Mouse (Mus musculus): ENCODE measurements around the gene Ifit1.

- no peak for TF ChIP-seq CTCF (IDR thresholded peaks at IDR 0.05; ENCODE audit: extremely low read depth, insufficient read depth, low read length)
- no peak for TF ChIP-seq POLR2A (IDR thresholded peaks at IDR 0.05; ENCODE audit: extremely low read depth, insufficient read depth, low read length)
Measured at GRCm38 (mm10) chr19:34593456-34593855, 47.2 kb upstream of the Ifit1 start.

Data from cortical plate, adult 2 months (tissue).